Mouse (Mus musculus) kidney, postnatal 25 days (tissue): ENCODE data around the gene Oas3.
A peak's percentile ranks its signal among the peaks of the same experiment; 100 is the strongest.

ENCODE experiments used
- DNase-seq, 2 experiments: peaks; one replicate each; pipeline ENCODE4 v3.0.0; 2021; ENCODE audit warnings: mixed read lengths in 2 of 2

The Oas3 gene

DNA sequence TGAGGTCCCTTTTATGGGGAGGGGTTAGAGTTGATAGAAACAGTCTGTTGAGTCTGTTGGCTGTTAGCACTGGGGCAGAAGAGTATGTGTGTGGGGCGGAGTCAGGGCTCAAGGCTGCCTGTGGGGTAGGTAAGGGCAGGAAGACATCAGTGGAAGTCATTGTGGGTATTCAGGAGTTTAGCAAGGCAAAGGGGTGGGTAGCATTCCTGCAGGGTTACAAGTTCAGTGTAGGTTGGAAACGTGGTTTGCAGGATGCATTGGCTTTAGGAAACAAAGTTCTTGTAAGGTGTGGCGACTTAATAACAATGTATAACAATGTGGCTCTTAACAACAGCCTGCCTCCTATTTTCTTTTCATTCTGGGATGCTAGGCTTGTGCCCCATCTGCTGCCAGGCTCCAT lies 26.3 kb downstream of the Oas3 start:
- no peak for DNase-seq

GRCm38 (mm10) chr5:120749688-120750087 lies 27.8 kb downstream of the Oas3 start, which contains the start of gene Oas2:
Gene Oas2, minus strand, starts transcription at chr5:120749853.
- DNase-seq: no peak

DNA sequence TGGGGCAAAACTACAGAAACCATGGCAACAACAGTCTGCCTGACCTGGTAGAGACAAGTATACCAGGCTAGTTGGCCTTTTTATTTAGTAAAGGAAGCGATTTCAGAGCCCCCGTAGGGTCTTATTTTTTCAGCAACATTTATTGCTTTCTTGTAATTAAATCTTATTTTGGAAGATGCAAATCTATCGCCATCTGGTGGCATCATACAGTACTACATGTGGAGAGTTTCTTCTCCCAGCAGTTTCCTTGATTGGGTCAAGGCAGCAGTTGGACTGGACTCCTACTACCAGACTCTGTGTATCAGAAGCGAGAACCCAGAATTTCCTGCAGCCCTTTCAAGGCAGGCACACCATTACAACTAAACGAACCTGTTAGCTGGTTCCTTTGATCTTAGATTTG lies 31.0 kb downstream of the Oas3 start:
- peak in 1 of 2 experiments; percentile 69 for DNase-seq

- DNase-seq: peak in 1 of 2 experiments; percentile 40
Measured at GRCm38 (mm10) chr5:120742125-120742524, 35.3 kb downstream of the Oas3 start.

GRCm38 (mm10) chr5:120734380-120734990 lies 43.0 kb downstream of the Oas3 start:
- no peak for DNase-seq

- DNase-seq: no peak
Measured at GRCm38 (mm10) chr5:120733696-120734095, 43.8 kb downstream of the Oas3 start.

- no peak for DNase-seq
Measured at GRCm38 (mm10) chr5:120732740-120733139, 44.7 kb downstream of the Oas3 start.

DNA sequence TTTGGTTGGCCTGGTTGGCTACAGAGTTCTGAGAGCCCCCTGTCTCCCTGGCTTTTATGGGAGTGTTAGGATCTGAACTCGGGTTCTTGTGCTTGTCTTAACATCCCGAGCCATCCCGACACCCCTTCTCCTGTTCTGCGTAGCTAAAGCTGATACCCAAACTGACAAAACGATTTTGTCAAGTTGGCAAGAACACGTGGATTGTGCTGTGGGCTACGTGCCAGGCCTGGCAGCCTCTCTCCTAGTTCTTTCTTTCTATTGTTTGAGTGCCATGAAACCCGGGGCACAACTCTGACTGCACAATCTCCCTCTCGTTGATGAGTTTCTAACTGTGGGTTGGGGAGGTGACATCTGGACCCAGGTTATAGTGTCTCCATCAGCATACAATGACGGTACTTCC lies 48.1 kb downstream of the Oas3 start:
- no peak for DNase-seq

GRCm38 (mm10) chr5:120725811-120726455 lies 51.5 kb downstream of the Oas3 start:
- DNase-seq: no peak

DNA sequence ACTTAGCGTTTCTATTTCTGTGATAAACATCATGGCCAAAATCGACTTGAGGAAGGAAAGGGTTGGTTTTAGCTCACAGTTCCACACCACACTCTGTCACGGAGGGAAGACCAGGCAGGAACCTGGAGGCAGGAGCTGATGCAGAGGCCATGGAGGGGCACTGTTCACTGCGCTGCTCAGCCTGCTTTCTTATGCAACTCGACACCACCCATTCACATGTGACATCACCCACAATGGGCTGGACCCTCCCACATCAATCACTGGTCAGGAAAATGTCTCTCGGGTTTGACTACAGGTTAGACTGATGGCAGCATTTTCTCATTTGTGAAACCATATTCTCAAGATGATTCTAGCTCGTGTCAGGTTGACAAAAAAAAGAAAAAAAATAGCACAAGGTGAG lies 56.5 kb downstream of the Oas3 start:
- no peak for DNase-seq

- DNase-seq: no peak
Measured at GRCm38 (mm10) chr5:120718600-120719378, 58.7 kb downstream of the Oas3 start.

DNA sequence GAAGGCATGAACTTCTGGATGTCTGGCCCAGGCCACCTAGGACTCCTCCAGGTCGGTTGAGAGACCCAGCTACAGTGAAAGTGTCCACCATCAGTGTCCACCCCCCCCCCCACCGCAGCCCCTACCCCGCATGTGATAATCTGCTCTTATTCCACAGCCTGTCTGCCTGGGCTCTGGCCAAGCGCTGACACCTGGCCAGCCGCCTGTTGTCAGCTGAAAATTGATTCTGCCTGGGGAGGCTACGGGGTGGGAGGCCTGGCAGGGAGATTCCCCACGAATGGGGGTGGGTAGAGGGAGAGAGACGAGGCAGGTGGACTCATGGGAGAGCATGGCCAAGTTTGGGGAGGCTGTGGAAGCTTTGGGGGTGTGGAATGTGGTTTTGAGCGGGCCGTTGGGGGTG lies 60.3 kb downstream of the Oas3 start:
- DNase-seq: no peak

DNA sequence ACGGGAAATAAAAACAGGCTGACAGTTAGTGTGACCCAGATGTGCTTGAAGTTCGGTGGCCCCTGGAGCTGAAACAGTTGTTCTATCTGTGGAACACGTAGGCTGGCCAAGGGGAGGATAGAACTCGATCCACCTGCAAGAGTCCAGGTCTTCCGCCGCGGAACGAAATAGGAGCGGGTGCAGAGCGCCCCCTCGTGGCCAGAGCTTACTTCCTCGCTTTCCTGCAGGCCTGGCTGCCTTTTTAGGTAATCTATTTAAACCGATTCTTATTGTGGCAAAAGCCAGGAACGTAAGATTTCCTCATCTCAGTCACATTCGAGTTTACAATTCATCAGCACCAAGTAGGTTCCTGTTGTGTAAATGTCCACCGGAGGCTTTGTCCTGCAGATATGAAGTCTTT lies 63.1 kb downstream of the Oas3 start:
- DNase-seq: peak; percentile 68 to 70

DNA sequence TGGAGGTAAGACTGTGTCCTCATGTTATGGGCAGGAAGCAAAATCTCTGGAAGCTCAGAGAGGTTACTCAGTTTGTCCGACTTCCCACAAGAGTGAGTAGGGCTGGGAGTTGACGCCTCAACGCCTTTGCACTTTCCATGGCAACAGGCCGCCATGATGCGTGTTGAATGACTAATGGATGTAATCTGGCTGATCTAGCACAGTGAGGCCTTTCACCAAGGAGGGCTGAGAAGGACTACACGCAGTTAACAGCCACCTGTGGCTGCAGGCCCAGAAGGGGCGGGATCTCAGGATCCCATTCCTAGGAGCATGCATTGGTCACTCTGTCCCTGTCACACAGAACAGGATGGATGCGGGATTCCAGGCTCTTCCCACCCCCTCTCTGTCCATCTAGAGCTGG lies 64.7 kb downstream of the Oas3 start:
- no peak for DNase-seq

DNA sequence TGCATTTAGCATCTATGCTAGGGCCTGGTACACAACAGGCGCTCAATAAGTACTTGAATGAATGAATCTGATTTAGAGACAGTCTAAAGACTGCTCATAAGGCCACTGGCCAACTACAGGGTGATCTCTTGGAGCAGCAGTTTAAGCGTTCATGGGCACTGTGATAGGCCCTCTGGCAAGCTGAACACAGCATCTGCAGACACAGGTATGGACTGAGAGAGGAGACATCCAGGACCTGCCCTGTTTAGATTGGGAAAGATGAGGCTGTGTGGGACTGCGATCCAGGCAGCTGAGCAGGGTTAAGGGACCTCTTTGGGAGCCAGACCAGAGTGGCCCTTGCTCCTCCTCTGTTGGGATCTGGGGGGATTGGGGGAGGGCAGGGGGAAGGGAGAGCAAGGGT lies 65.6 kb downstream of the Oas3 start, which contains the start of gene Dtx1:
Gene Dtx1, minus strand, starts transcription at position 101 of the 400 bp plus-strand sequence.
- DNase-seq: no peak

DNA sequence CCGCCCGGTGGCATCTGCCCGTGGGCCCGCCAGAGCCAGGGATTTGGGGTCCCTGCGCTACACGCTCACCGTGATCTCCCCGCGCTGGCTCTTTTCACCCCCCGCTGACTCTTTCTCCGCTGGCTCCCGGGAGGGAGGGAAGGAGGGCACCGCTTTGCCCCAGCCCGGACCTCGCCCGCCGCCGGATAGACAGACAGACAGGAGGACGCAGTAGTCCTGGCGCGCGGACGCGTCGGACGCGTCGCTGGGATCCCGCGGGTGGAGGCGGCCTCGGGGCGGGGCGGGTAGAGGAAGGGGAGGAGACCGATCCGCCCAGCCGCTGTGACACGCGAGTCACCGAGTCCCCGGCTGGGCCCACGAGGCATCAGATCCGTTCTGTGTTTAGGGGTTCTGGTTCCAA lies 66.0 kb downstream of the Oas3 start:
- DNase-seq: peak in 1 of 2 experiments; percentile 19

GRCm38 (mm10) chr5:120710826-120711248 lies 66.6 kb downstream of the Oas3 start:
- DNase-seq: no peak

- DNase-seq: no peak
Measured at GRCm38 (mm10) chr5:120710161-120710825, 67.2 kb downstream of the Oas3 start.

GRCm38 (mm10) chr5:120706976-120707375 lies 70.5 kb downstream of the Oas3 start:
- no peak for DNase-seq

DNA sequence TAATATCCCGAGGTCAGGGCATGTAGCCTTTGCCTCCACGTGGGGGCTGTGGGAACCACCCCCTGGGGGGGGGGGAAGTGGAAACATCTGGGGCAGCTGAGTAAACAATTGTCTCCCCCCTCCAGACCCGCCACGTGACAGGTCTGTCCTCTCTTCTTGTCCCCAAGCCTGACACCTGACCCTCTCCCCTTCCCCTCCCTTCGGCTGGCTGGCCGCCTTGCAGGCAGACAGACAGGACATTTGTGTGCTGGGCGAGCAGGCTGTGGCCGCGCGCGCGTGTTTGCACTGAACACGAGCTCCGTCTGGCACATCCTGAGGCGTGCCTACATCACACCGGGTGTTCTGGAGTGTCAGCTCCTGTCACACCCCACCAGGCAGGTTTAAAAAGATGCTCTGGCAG lies 70.9 kb downstream of the Oas3 start:
- no peak for DNase-seq

- no peak for DNase-seq
Measured at GRCm38 (mm10) chr5:120704421-120704820, 73.0 kb downstream of the Oas3 start.

- no peak for DNase-seq
Measured at GRCm38 (mm10) chr5:120703660-120704059, 73.8 kb downstream of the Oas3 start.
